Mouse (Mus musculus): ENCODE results near the gene Slc25a41.

GRCm38 (mm10) chr17:56988441-56988840 is 53.0 kb downstream of the Slc25a41 start:
- no peak for TF ChIP-seq CTCF (IDR thresholded peaks at IDR 0.05; ENCODE audit: extremely low read depth, insufficient read length, insufficient replicate concordance, low read depth, low read length)
- no peak for TF ChIP-seq POLR2A (IDR thresholded peaks at IDR 0.05; ENCODE audit: low read depth, low read length)
